Mouse (Mus musculus) megakaryocyte, embryonic 14.5 days (primary cell): Measurements from ENCODE around the gene AC109138.7.

Experiments used
- FLI1 ChIP-seq: IDR thresholded peaks from 2 replicates; pipeline ENCODE4 v1.6.1; 2012; ENCODE audit warnings: low read length, inconsistent platforms, mixed read lengths
- GATA1 ChIP-seq: IDR thresholded peaks from 3 replicates; pipeline ENCODE4 v1.6.1; 2012; ENCODE audit warnings: mixed read lengths, low read length, inconsistent platforms, borderline replicate concordance

DNA sequence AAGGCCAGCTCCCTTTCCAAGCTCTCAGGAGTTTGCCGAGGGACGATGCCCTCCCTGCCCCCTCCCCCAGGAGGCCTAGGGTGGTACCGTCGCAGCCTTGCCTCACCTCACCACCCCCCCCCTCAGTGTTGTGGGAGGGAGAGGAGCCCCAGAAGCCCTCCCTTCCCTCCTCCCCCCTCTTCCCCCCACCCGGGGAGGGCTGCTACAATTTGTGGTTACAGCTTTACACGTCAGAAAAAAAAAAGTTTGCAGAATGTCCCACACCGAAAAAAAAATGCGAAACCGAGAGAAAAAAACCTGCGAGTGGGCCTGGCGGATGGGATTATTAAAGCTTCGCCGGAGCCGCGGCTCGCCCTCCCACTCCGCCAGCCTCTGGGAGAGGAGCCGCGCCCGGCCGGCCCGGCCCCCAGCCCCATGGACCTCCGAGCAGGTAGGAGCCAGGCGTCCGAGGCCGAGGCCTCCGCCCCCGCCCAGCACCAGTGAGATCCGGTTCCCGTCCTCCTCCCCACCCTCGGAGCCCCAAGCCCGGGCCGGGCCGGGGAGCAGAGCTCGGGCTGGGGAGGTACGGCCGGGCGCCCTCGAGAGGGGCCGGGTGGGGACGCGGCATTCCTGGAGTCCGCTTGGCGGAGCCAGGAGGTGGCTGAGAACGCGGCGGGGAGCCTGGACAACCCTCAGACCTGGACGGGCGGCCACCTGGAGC is at the start of gene AC109138.7, which contains the start of gene Clcf1:
- TF ChIP-seq GATA1 = no peak
- TF ChIP-seq FLI1 = no peak
